Mouse (Mus musculus): ENCODE data around the gene Zdhhc14. TPM values are rescaled to one million over a fixed set of nuclear protein-coding genes. Genes with fewer than 3 reads are reported as not detected.

Zdhhc14 gene
- polyA plus RNA-seq, 1 experiment = 0.01 TPM

- H3K79me3 ChIP-seq (ENCODE audit: low read depth) = no peaks in the 10 kb centered on the region
- no peak overlapping the region for H3ac ChIP-seq (ENCODE audit: control insufficient read depth, insufficient read length, low read depth)
- peaks cover 45% of the 10 kb centered on the region for H3K27me3 ChIP-seq (ENCODE audit: control insufficient read depth, insufficient read depth, insufficient read length)
- TF ChIP-seq CTCF (IDR thresholded peaks at IDR 0.05; ENCODE audit: control insufficient read depth, insufficient read depth, insufficient read length) (no peak), FOSL1 (IDR thresholded peaks at IDR 0.05; ENCODE audit: insufficient read depth, low read length, poor library complexity, severe bottlenecking) (no peak), CEBPB (IDR thresholded peaks at IDR 0.05; ENCODE audit: low read depth) (no peak), MAX (IDR thresholded peaks at IDR 0.05) (no peak), USF1 (IDR thresholded peaks at IDR 0.05; ENCODE audit: low read depth) (no peak), MYOD1 (IDR thresholded peaks at IDR 0.05; ENCODE audit: control insufficient read depth, insufficient read length, low read depth) (no peak), MYOG (IDR thresholded peaks at IDR 0.05; ENCODE audit: control insufficient read depth, extremely low read depth, insufficient read length) (no peak)
- H3K4me3 ChIP-seq (ENCODE audit: insufficient read depth, poor library complexity, severe bottlenecking) = no peak overlapping the region
- no peaks in the 10 kb centered on the region for H3K79me2 ChIP-seq (ENCODE audit: control insufficient read depth, insufficient read depth)
- H3K36me3 ChIP-seq (ENCODE audit: control insufficient read depth, insufficient read depth) = no peaks in the 10 kb centered on the region
Observed at GRCm38 (mm10) chr17:5595068-5595467, 102.7 kb downstream of the Zdhhc14 start.

GRCm38 (mm10) chr17:5596490-5596889 lies 104.1 kb downstream of the Zdhhc14 start:
- Histone ChIP-seq H3K4me3 (ENCODE audit: insufficient read depth, poor library complexity, severe bottlenecking) (no peak overlapping the region), H3ac (ENCODE audit: control insufficient read depth, insufficient read length, low read depth) (no peak overlapping the region), H3K27me3 (ENCODE audit: control insufficient read depth, insufficient read depth, insufficient read length) (peaks cover 45% of the 10 kb centered on the region), H3K36me3 (ENCODE audit: control insufficient read depth, insufficient read depth) (no peaks in the 10 kb centered on the region), H3K79me2 (ENCODE audit: control insufficient read depth, insufficient read depth) (no peaks in the 10 kb centered on the region), H3K79me3 (ENCODE audit: low read depth) (no peaks in the 10 kb centered on the region)
- TF ChIP-seq MYOD1 (IDR thresholded peaks at IDR 0.05; ENCODE audit: control insufficient read depth, insufficient read length, low read depth) = no peak
- TF ChIP-seq USF1 (IDR thresholded peaks at IDR 0.05; ENCODE audit: low read depth) = no peak
- no peak for TF ChIP-seq CEBPB (IDR thresholded peaks at IDR 0.05; ENCODE audit: low read depth)
- TF ChIP-seq FOSL1 (IDR thresholded peaks at IDR 0.05; ENCODE audit: insufficient read depth, low read length, poor library complexity, severe bottlenecking) = no peak
- no peak for TF ChIP-seq MYOG (IDR thresholded peaks at IDR 0.05; ENCODE audit: control insufficient read depth, extremely low read depth, insufficient read length)
- TF ChIP-seq MAX (IDR thresholded peaks at IDR 0.05) = no peak
- TF ChIP-seq CTCF (IDR thresholded peaks at IDR 0.05; ENCODE audit: control insufficient read depth, insufficient read depth, insufficient read length) = no peak

DNA sequence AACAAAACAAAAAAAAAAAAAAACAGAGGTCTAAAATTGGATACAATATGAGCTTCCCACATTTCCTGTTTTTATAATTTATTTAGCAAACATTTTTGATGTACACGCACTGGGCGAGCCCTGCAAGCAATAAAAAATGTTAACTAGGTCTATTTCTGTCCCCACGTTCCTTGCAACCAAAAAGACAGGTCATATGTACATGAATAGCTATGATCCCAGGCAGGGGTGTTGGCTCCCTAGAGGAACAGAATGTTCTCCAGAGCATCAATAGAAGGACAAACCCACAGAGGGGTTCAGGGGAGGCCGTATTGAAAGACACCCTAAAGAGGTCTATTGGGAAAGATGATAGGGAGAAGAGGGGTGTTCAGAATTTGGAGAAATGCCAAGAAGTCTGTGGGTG lies 106.6 kb downstream of the Zdhhc14 start:
- Histone ChIP-seq H3K79me2 (ENCODE audit: control insufficient read depth, insufficient read depth) (no peaks in the 10 kb centered on the region), H3K79me3 (ENCODE audit: low read depth) (no peaks in the 10 kb centered on the region), H3K36me3 (ENCODE audit: control insufficient read depth, insufficient read depth) (no peaks in the 10 kb centered on the region), H3K27me3 (ENCODE audit: control insufficient read depth, insufficient read depth, insufficient read length) (peaks cover 26% of the 10 kb centered on the region), H3K4me3 (ENCODE audit: insufficient read depth, poor library complexity, severe bottlenecking) (no peak overlapping the region), H3ac (ENCODE audit: control insufficient read depth, insufficient read length, low read depth) (no peak overlapping the region)
- TF ChIP-seq MYOG (IDR thresholded peaks at IDR 0.05; ENCODE audit: control insufficient read depth, extremely low read depth, insufficient read length) (no peak), FOSL1 (IDR thresholded peaks at IDR 0.05; ENCODE audit: insufficient read depth, low read length, poor library complexity, severe bottlenecking) (no peak)

- TF ChIP-seq USF1 (IDR thresholded peaks at IDR 0.05; ENCODE audit: low read depth) (no peak), MAX (IDR thresholded peaks at IDR 0.05) (no peak), CEBPB (IDR thresholded peaks at IDR 0.05; ENCODE audit: low read depth) (no peak), MYOD1 (IDR thresholded peaks at IDR 0.05; ENCODE audit: control insufficient read depth, insufficient read length, low read depth) (no peak)
Observed at GRCm38 (mm10) chr17:5600505-5601027, 108.2 kb downstream of the Zdhhc14 start.

GRCm38 (mm10) chr17:5601953-5602352 lies 109.6 kb downstream of the Zdhhc14 start:
- Histone ChIP-seq H3K27me3 (ENCODE audit: control insufficient read depth, insufficient read depth, insufficient read length) (peaks cover 23% of the 10 kb centered on the region), H3K79me2 (ENCODE audit: control insufficient read depth, insufficient read depth) (no peaks in the 10 kb centered on the region), H3K36me3 (ENCODE audit: control insufficient read depth, insufficient read depth) (no peaks in the 10 kb centered on the region), H3K4me3 (ENCODE audit: insufficient read depth, poor library complexity, severe bottlenecking) (no peak overlapping the region), H3K79me3 (ENCODE audit: low read depth) (no peaks in the 10 kb centered on the region), H3ac (ENCODE audit: control insufficient read depth, insufficient read length, low read depth) (no peak overlapping the region)
- TF ChIP-seq CTCF (IDR thresholded peaks at IDR 0.05; ENCODE audit: control insufficient read depth, insufficient read depth, insufficient read length) = no peak
- no peak for TF ChIP-seq FOSL1 (IDR thresholded peaks at IDR 0.05; ENCODE audit: insufficient read depth, low read length, poor library complexity, severe bottlenecking)
- no peak for TF ChIP-seq USF1 (IDR thresholded peaks at IDR 0.05; ENCODE audit: low read depth)
- TF ChIP-seq MAX (IDR thresholded peaks at IDR 0.05) = no peak
- no peak for TF ChIP-seq MYOG (IDR thresholded peaks at IDR 0.05; ENCODE audit: control insufficient read depth, extremely low read depth, insufficient read length)
- no peak for TF ChIP-seq MYOD1 (IDR thresholded peaks at IDR 0.05; ENCODE audit: control insufficient read depth, insufficient read length, low read depth)
- no peak for TF ChIP-seq CEBPB (IDR thresholded peaks at IDR 0.05; ENCODE audit: low read depth)

More at GRCm38 (mm10) chr17:5600505-5601027, 108.2 kb downstream of the Zdhhc14 start:
- Histone ChIP-seq H3K79me2 (ENCODE audit: control insufficient read depth, insufficient read depth) (no peaks in the 10 kb centered on the region), H3ac (ENCODE audit: control insufficient read depth, insufficient read length, low read depth) (no peak overlapping the region), H3K79me3 (ENCODE audit: low read depth) (no peaks in the 10 kb centered on the region), H3K27me3 (ENCODE audit: control insufficient read depth, insufficient read depth, insufficient read length) (peaks cover 33% of the 10 kb centered on the region), H3K4me3 (ENCODE audit: insufficient read depth, poor library complexity, severe bottlenecking) (no peak overlapping the region), H3K36me3 (ENCODE audit: control insufficient read depth, insufficient read depth) (no peaks in the 10 kb centered on the region)

- TF ChIP-seq CTCF (IDR thresholded peaks at IDR 0.05; ENCODE audit: control insufficient read depth, insufficient read depth, insufficient read length) (no peak), MYOG (IDR thresholded peaks at IDR 0.05; ENCODE audit: control insufficient read depth, extremely low read depth, insufficient read length) (no peak), MYOD1 (IDR thresholded peaks at IDR 0.05; ENCODE audit: control insufficient read depth, insufficient read length, low read depth) (no peak), MAX (IDR thresholded peaks at IDR 0.05) (no peak), CEBPB (IDR thresholded peaks at IDR 0.05; ENCODE audit: low read depth) (no peak)
- no peaks in the 10 kb centered on the region for H3K79me3 ChIP-seq (ENCODE audit: low read depth)
Observed at GRCm38 (mm10) chr17:5606151-5606591, 113.8 kb downstream of the Zdhhc14 start.

More at GRCm38 (mm10) chr17:5606151-5606591, 113.8 kb downstream of the Zdhhc14 start:
- H3K4me3 ChIP-seq (ENCODE audit: insufficient read depth, poor library complexity, severe bottlenecking) = no peak overlapping the region
- no peaks in the 10 kb centered on the region for H3K36me3 ChIP-seq (ENCODE audit: control insufficient read depth, insufficient read depth)
- no peak overlapping the region for H3ac ChIP-seq (ENCODE audit: control insufficient read depth, insufficient read length, low read depth)
- peaks cover 13% of the 10 kb centered on the region for H3K27me3 ChIP-seq (ENCODE audit: control insufficient read depth, insufficient read depth, insufficient read length)
- no peaks in the 10 kb centered on the region for H3K79me2 ChIP-seq (ENCODE audit: control insufficient read depth, insufficient read depth)

Measured in C2C12 (cell line).